ENCODE assay signal across 7 mouse cellular contexts in the genomic region with DNA sequence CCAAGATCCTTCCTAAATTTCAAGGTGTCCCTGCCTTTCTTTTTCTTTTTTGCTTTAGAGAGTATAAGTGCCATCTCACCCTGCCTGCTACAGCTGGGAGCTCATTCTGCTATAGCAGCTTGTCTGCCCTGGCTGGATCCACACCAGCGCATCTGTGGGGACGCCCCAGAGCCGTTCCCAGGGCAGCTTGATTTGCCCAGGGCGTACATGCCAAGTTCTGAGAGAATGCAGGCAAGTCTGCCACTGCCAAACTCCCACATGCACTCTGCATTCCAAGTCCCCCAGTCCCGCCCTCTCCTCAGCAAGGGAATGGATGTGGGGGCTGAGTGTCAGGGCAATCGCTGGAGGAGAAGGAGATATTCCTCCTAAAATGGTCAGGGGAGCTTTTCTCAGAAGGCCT. TPM values are rescaled to one million over a fixed set of nuclear protein-coding genes. Genes with fewer than 3 reads are reported as not detected.
DNase-seq lines count a peak whose midpoint lies in the region; ATAC-seq lines count a peak whose summit lies in the region.

No protein-coding gene starts in this region.

- WGBS in midbrain, embryonic 15.5 days: 58% methylated on average over 6 of the region's 6 CpGs

- peak; percentile 44 to 50 for DNase-seq in lung, adult 18-20 months
- no peak for DNase-seq in lung, postnatal 14 days
- peak; percentile 75 to 82 for DNase-seq in frontal cortex, postnatal 36 days (ENCODE audit: low spot score in 2 of 2)
- DNase-seq in kidney, postnatal 4 days: peak; percentile 67 to 79
- DNase-seq in thymus, postnatal 4 days: no peak
- DNase-seq in c-Kit-positive CD71-positive TER-119-positive erythroid progenitor cells, embryonic 14.5 days (ENCODE audit: low spot score): no peak

- no peak overlapping the region for H3K27ac ChIP-seq in midbrain, embryonic 15.5 days

- H3K4me1 ChIP-seq in midbrain, embryonic 15.5 days: no peaks in the 10 kb centered on the region

- no peak overlapping the region for H3K9ac ChIP-seq in midbrain, embryonic 15.5 days

- no peak overlapping the region for H3K4me2 ChIP-seq in midbrain, embryonic 15.5 days

- H3K36me3 ChIP-seq in midbrain, embryonic 15.5 days (replicated peaks): no peaks in the 10 kb centered on the region

- no peaks in the 10 kb centered on the region for H3K9me3 ChIP-seq in midbrain, embryonic 15.5 days

- no peak overlapping the region for H3K4me3 ChIP-seq in midbrain, embryonic 15.5 days

- no peaks in the 10 kb centered on the region for H3K27me3 ChIP-seq in midbrain, embryonic 15.5 days (replicated peaks)

- ATAC-seq in midbrain, embryonic 15.5 days (replicated peaks): peak; percentile 54; the same call in 1 of the 2 replicates

RNA-seq across cellular contexts. Expression of gene Col15a1, which starts 19.8 kb away (rescaled TPM):
- 3.8 and 4.5 TPM in 2 replicates for polyA plus RNA-seq in midbrain, embryonic 15.5 days (2015; fragmentation: Nextera tagmentation; extraction: Ambion mirVana)

Comparison
In these comparisons a context has a peak if more than half of its experiments do, and no peak if none do; other contexts are left out.
1. DNase-seq: peak in lung, adult 18-20 months (2 of 2), frontal cortex, postnatal 36 days (2 of 2) and kidney, postnatal 4 days (2 of 2); none in lung, postnatal 14 days (single experiment), thymus, postnatal 4 days (single experiment) and c-Kit-positive CD71-positive TER-119-positive erythroid progenitor cells, embryonic 14.5 days (single experiment).